Mouse (Mus musculus) gastrocnemius, postnatal 14 days (tissue): ENCODE results near the gene Ahcyl1. TPM values are rescaled to one million over a fixed set of nuclear protein-coding genes. Genes with fewer than 3 reads are reported as not detected.
"Not testable (repeated sequence)": the region's sequence is repeated elsewhere in the genome, so short reads cannot be mapped to it uniquely, and the experiment has no call there.

Experiments
- DNase-seq: peaks from one replicate; pipeline ENCODE4 v3.0.0; 2021; ENCODE audit warnings: mixed read lengths
- intact Hi-C: fragments of 180-260 bp; cut with DNase I; formaldehyde crosslinking; loops from one replicate; pipeline ENCODE4 v1.15.1; 2025; ENCODE audit warnings: low total_unique reads
- total RNA-seq, 2 experiments: library from RNA; stranded (reverse); gene quantifications; 2 replicates each; pipeline ENCODE4 v1.2.3; 2021

Ahcyl1 gene
- total RNA-seq, 2 experiments from 2014 or later = 37.5 to 38.9 TPM

DNA sequence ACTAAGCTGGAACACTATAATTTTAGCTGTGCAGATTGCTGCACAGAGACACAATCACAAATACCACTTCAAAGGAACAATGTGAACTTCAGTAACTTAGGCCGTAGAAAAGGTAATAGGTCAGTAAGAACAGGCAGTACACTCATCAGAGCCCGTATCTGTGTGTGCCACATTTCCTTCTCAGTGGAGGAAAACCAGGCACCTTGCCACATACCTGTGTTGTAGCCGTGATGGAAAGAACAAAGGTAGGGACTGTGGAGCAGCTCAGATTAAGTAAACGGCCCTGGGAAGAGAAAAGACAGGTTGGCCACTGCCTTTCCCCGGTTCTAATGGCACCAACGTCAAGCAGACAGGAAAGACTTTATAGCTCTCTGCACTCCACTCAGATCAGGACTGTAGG is 28.9 kb downstream of the Ahcyl1 start:
- DNase-seq = no peak
- intact Hi-C loops = no loop called here

DNA sequence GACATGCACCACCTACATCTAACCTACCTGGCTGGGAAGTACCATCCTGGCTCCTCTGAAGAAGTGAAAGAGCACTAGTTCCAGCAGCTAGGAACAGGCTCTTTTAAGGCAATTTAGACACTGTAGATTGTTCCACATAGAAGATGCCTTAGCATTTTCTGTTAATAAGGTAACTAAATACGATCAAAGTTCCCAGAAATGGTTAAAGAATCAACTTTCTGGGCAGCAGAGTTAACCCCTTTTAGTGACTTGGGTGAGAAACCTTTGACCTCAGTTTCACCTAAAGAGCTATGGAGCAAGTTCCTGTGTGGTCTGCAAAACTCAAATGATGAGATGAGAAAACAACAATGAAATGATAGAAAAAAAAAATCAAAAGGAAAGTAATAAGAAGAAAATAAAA is 31.7 kb downstream of the Ahcyl1 start:
- no peak for DNase-seq

DNA sequence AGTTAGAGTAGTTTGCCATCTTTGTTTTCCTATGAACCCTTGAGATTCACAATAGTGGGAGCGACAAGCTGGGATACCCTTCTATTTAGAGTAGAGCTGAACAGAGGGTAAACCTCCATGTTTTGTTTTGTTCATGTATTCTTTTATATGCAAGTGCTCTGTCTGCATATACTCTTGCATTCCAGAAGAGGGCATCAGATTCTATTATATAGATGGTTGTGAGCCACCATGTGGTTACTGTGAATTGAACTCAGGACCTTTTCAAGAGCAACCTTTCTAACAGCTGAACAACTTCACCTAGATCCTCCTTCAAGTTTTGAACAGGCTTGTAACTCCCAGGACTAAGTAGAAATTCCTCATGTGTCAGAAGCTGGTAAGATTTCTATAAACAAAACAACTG is 37.4 kb downstream of the Ahcyl1 start:
- intact Hi-C loops = no loop called here
- DNase-seq = no peak

More for the DNA sequence above, 31.7 kb downstream of the Ahcyl1 start:
- intact Hi-C loops = no loop called here

DNA sequence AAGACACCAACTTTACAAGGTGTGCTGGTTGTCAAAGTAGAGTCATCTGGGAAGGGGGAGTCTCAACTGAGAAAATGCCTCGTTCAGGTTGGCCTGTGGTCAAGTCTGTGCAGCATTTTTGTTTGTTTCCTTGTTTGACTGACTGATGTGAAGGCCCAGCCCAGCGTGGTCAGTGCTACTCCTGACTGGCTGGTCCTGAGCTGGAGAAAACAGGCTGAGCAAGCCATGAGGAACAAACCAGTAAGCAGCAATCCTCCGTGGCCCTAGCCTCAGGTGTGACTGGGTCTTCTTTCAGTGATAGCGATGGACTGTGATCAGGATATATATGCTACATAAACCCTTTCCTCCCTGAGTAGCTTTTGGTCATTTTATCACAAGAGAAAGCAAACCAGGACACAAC is 39.5 kb downstream of the Ahcyl1 start:
- intact Hi-C loops = no loop called here
- no peak for DNase-seq

DNA sequence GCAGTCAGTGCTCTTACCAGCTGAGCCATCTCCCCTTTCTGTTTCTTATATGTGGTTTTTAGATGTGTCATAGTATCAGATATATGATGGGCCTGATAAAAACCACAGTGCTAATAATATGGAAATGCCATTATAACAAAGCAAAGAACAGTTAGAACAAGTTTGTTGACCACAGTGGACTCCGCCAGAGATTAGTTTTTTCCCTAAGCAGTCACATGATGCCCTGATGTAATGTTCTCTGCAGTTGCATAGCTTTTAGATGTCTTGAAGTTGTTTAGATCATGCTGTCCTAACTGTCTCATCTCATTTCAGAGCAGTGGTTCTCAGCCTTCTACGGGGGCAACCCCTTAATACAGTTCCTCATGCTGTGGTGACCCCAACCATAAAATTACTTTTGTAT is 40.2 kb downstream of the Ahcyl1 start:
- intact Hi-C loops = no loop called here
- no peak for DNase-seq

DNA sequence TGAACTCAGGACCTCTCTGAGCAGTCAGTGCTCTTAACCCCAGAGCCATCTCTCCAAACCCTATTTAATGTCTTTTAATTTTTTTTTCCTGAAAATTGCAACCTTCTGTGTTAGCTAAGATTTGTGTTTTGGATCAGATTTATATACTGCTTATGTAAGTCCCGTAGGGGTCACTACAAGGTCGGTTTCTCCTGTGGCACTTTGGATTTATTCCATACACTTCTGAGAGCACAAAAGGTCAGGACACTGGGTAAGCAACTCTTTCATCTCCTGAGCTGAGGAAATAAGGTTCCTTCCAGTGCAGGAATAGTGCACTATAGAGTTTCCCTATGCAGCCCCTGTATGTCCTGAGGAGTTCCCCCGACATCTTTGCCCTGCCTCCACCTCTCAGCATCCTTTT is 40.9 kb downstream of the Ahcyl1 start:
- DNase-seq = no peak
- intact Hi-C loops = no loop called here

DNA sequence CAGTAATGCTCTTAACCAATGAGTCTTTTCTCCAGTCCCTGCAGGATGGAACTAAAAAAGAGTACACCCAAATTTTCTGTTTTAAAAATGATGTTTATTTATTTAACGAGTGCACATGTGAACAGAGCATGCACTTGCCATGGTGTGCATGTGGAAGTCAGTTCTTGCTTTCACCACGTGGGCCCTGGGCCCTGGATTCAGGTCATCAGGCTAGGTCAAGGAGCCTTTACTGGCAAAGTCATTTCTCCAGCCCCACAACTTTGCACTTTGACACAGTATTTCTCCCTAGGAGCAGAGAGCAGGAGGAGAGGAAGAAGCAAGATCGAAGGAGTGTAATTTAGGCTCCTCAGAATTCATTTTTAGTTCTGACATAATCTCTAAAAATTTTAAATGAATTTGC is 41.5 kb downstream of the Ahcyl1 start:
- intact Hi-C loops = no loop called here
- DNase-seq = no peak

DNA sequence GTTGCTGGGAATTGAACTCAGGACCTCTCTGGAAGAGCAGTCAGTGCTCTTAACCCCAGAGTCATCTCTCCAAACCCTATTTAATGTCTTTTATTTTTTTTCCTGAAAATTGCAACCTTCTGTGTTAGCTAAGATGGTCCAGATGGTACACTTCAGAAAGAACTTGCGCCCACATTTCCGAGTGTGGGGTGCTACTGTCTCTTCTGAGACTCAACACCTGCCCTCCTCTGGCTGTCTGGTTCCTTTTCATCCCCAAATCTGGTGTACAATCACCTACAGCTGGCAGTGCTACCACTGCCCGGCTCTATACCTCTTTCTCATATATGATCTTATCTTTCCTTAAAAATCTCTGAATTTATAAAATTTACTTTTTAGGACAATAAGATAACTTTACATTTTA is 43.4 kb downstream of the Ahcyl1 start:
- intact Hi-C loops = no loop called here
- no peak for DNase-seq

DNA sequence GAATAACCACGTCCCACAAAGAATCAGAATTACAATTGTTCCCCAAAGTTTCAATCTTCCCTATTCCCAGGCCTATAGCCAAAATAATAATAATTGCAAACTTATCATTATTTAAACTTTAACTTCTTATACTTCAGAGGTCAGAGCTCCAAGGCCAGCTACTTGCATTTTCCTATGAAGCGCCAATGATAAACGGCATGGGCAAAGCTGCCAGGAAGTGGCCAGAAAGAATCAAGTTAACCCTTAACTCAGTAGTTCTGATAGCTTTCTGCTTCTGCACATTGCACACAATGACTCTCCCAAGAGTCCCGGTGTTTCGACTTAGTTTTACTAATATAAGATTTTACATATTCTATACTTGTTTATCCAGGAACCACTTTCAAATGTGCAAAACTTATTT is 46.1 kb downstream of the Ahcyl1 start:
- intact Hi-C loops, DNase-seq: not testable (repeated sequence)

DNA sequence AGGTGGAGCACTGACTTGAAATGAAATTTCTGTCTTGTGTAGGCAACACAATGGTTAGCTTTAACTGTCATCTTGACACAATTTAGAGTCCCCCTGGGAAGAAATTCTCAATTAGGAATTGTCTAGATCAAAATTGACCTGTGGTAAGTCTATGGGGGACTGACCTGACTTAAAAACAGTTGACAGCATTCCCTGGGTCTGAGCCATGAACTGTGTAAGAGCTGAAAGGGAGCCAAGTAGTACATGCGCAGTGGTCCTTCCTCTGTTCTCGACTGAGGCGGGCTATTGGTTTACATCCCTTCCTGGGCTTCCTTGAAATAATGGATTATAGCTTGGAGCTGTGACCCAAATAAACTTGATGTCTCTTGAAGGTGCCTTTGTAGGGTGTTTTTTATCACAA is 49.4 kb downstream of the Ahcyl1 start:
- intact Hi-C loops = no loop called here
- DNase-seq = no peak

DNA sequence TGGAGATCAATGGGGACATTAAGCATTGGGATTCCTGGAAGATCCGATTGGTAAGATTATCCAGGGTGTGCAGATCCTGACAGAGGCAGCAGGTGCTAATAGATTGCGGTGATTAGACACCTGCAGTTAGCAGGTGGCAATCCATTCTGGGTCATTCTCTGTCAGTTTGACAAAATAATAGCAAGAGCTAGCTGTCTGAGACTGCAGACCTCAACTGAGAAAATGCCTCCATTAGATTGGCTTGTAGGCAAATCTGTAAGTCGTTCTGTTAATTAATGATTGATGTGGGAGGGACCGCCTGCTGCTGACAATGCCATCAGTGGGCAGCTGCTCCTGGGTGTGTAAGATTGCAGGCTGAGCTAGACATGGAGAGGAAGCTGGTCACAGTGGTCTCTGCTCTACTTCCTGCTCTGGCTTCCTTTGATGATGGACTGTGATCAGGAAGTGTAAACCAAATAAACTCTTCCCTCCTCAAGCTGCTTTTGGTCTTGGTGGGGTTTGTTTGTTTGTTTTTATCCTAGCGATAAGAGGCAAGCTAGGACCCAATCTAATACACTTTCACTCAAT is 58.7 kb downstream of the Ahcyl1 start:
- intact Hi-C loops = no loop called here
- no peak for DNase-seq

DNA sequence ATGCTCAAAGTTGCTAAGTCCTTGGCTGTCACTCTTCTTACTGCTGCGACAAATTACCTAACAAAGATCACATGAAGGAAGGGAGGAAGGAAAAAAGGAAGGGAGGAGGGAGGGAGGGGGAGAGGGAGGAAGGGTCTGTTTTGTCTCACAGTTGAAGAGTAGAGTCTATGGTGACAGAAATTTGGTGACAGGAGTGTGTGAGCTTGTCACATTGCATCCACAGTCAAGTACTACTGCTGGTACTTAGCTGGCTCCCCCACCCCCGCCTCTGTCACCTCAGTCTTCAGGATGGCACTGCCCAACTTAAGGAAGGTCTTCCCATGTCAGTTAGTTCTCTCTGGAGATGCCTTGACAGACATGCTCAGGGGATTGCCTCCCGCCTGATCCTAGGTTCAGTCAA is 60.1 kb downstream of the Ahcyl1 start:
- no peak for DNase-seq
- intact Hi-C loops = no loop called here

DNA sequence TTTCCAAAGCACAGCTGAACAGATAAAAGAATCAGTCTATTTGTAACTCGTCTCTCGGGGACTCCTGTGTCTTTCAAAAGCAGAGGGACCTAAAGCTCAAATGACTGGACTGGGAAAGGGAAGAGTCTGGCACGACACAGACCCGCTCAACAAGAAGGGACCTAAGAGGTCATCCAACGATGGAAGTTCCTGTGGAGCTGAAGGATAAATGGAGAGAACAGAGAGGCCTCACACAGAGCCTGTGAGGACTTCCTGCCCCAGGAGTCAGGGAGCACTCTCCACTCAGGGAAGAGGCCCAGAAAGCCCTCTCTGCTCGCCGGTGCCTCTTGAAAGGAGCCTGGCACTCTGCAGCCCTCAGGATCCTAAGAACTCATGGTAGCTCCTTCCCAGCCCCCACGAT is 60.5 kb downstream of the Ahcyl1 start:
- intact Hi-C loops = no loop called here
- DNase-seq = no peak

DNA sequence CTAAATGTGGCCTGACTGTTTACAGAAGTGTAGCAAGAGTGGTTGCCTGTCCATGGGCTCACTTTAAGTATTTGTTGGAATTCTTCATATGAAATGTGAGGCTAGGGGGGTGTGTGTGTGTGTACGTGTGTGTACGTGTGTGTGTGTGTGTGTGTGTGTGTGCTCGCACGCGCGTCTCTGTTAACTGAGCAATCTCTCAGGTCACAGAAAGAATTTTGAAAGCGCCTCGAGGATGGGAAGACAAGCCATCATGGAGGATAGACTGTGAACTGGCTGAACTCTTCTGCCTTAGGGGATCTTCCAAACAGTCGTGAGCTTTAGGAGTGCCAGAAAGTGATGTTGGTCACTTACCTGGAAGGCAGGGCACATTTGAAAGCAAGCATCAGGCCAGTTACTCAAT is 62.5 kb downstream of the Ahcyl1 start:
- DNase-seq = no peak
- intact Hi-C loops = no loop called here

DNA sequence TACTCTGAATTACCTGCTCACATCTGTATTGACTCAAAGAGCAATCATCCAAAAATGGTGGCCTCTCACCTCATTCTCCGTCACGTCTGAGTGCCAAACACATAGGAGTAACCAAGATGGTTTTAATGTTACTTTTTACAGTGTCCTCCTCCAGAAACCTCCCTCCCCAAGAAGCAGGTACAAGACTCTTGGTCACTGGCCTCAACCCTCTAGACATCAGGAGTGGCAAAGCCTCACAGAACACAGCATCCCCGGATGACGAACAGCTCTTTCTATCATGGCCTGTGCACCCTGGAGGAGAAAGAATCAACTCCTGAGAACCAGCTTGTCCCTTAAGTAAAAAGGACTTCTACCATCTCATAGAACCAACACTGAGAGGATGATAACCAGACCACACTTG is 63.6 kb downstream of the Ahcyl1 start:
- intact Hi-C loops = no loop called here
- no peak for DNase-seq

DNA sequence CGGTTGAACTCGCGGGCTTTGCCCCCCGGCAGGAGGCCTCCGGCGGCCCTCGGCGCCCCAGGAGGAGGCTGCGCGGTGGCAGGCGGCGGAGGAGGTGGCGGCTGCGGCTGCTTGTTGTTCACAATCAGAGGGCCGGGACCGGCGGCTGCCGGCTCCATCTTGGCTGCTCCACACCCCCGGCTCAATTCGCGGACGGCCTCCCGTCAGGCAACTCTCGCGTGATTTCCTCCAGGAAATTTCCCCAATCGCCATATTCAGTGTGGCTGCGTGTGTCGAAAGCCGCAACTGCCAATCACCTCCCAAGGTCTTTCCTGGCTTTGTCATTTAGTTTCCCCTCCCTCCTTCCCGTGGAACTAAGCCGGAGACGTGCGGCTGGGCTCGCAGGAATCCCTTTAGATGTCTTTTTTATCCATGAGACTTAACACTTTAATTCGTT is 64.8 kb downstream of the Ahcyl1 start, which contains the start of gene Strip1:
TSS of gene Strip1 (minus strand) at position 172 of the 436 bp plus-strand sequence.
- intact Hi-C loops = no loop called here
- peak; percentile 93 for DNase-seq

DNA sequence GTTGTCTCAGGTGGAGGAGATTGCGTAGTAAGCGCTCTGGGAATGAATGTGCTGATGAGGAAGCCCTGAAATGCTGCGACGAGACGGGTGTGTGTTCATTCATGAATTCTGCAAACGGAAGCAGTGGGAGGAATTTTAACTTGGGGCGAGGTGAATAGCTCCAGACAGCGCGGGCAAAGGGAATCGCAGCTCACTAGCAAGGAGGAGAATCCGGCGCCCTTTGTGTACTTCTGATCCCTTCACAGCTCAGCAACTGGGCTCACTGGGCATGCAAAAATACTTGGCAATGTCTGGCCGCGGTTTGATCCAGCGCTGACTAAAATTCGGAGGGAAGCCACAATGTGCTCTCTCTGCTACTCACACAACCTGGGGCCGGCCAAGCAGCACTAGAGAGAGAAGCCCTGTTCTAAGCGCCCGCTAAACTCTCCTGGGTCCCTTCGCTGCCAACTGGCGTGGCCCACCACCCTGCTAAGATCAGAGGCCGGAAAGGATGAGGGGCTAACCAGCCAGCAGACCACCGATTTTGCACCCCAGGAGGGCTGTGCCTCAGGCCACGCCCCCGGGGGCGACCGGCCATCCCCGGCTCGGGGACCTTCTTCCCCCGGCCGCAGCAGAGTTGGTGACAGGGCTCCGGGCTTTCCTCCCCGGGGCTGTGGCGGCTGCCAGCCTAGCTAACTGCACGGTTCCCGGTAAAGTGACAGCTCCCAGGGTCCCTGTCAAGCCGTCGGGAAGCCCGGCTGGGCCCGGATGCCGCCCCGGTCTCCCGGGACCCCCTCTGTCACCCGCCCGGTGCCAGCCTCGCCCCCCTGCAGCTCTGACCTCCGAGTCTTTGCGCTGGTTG is 65.5 kb downstream of the Ahcyl1 start, which contains the start of gene Gm10961:
TSS of gene Gm10961 (plus strand) at position 641 of the 841 bp plus-strand sequence.
- intact Hi-C loops = no loop called here
- peak; percentile 51 for DNase-seq

DNA sequence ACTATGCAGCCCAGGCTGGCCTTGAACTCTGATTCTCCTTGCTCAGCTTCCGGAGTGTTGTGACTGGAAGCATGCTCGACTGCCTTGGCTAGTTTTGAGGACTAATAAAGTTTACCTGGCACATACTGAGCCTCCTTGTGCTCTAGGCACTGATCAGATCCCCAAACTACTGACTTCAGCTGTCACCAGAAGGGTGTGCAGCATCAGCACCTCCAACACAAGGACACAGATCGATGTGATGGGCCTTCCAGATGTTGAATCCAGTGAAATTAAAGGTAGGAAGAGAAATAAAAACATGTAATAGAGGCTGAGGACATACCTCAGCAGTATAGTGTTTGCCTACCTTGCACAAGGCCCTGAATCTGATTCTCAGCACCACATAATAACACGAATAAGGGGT is 66.9 kb downstream of the Ahcyl1 start:
- DNase-seq = no peak
- intact Hi-C loops = loop anchor here (10.0 kb wide), 1 partner anchor 125 kb away; no protein-coding TSS in a partner anchor

DNA sequence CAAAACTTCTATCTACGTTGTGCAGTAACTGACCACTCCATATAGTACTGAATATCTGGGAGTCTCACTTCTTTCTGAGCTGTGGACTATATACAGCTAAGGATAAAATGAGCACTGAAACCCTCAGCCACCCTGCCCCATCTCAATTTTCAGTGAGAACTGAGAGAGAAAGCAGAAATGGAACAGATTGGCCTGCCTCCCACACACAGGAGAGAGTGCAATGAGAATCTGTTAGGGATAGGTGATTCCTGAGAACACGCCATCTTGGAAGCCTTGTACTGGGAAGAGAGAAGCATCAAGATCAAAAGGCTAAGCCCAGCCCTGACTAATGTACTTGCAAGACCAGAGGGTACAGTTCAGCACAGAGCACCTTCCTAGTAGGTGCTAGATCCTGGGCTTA is 67.8 kb downstream of the Ahcyl1 start:
- DNase-seq = no peak
- intact Hi-C loops = loop anchor here (10.0 kb wide), 1 partner anchor 126 kb away; no protein-coding TSS in a partner anchor

DNA sequence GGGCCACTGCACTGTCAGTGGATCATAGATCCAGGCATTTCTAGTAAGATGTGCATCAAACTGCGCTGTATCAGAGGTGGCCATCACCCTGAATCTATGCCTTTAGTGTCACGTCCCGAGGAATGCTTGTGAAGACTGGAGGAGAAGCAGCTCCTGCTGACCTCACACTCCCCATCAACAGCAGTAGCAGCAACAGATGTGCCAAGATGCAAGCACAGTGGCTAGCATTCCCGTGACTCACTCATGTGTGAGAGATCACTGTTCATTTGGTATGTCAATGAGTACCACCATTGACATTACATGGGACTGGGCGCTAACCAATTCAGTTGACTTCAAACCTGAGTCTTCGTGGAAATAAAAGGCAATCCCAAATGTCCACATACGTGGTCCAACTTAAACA is 68.7 kb downstream of the Ahcyl1 start:
- no peak for DNase-seq
- intact Hi-C loops = loop anchor here (10.0 kb wide), 1 partner anchor 127 kb away; no protein-coding TSS in a partner anchor

DNA sequence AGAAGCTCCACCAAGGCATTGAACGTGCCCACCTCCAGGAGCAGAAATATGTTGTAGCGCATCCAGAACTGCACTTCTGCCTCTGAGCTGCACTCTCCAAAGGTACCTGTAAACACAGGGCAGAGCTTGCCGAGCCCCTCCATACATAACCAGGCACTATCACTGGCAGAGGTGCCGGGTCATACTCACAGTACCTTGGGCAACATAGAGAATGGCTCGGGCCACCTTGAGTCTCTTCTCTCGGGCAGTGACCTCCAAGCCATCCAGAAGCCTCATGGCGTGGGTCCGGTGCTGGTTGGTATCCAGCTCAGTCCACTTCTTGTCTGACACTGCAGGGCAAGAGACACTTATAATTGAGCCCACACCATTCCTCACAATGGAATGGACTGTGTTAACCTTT is 69.6 kb downstream of the Ahcyl1 start:
- DNase-seq = no peak

More for the DNA sequence above, 69.6 kb downstream of the Ahcyl1 start:
- intact Hi-C loops = loop anchor here (10.0 kb wide), 1 partner anchor 128 kb away; no protein-coding TSS in a partner anchor
